Mouse (Mus musculus) left cerebral cortex, postnatal 36 days (tissue): ENCODE measurements at regions not wholly inside any gene's neighbourhood (a gene's known extent, or its start where the extent isn't known, plus 50 kb on each side); places are given as distances from the start of the nearest gene placed in this dataset.
A peak's percentile ranks its signal among the peaks of the same experiment; 100 is the strongest.

Source experiments
- DNase-seq, 2 experiments: peaks; one replicate each; pipeline ENCODE4 v3.0.0; 2021 to 2022; ENCODE audit warnings: low spot score in 2 of 2, mixed read lengths in 1 of 2
- intact Hi-C: fragments of 180-260 bp; cut with DNase I; formaldehyde crosslinking; loops from one replicate; pipeline ENCODE4 v1.15.1; 2025

- intact Hi-C loops, result no loop called here
- DNase-seq, result no peak
These were observed 111.6 kb upstream of the Nfe2l3 start for GRCm38 (mm10) chr6:51320676-51321419.

GRCm38 (mm10) chr6:51326103-51326829 is 106.2 kb upstream of the Nfe2l3 start:
- DNase-seq, result no peak

GRCm38 (mm10) chr6:51329070-51329995 is 103.1 kb upstream of the Nfe2l3 start:
- DNase-seq, result no peak
- intact Hi-C loops, result no loop called here

More at GRCm38 (mm10) chr6:51326103-51326829, 106.2 kb upstream of the Nfe2l3 start:
- intact Hi-C loops, result no loop called here

GRCm38 (mm10) chr6:51330069-51330706 is 102.3 kb upstream of the Nfe2l3 start:
- no peak for DNase-seq
- intact Hi-C loops, result no loop called here

- intact Hi-C loops, result no loop called here
- no peak for DNase-seq
These were observed 99.6 kb upstream of the Nfe2l3 start for GRCm38 (mm10) chr6:51332841-51333240.

GRCm38 (mm10) chr6:51333722-51334360 is 98.6 kb upstream of the Nfe2l3 start:
- intact Hi-C loops, result no loop called here
- DNase-seq, result no peak

GRCm38 (mm10) chr6:51335314-51335713 is 97.2 kb upstream of the Nfe2l3 start:
- DNase-seq, result no peak
- intact Hi-C loops, result no loop called here

- intact Hi-C loops, result no loop called here
- no peak for DNase-seq
These were observed 93.2 kb upstream of the Nfe2l3 start for GRCm38 (mm10) chr6:51339301-51339700.

GRCm38 (mm10) chr6:51347721-51348120 is 84.7 kb upstream of the Nfe2l3 start:
- no peak for DNase-seq
- intact Hi-C loops, result no loop called here

- no peak for DNase-seq
- intact Hi-C loops, result no loop called here
These were observed 82.7 kb upstream of the Nfe2l3 start for GRCm38 (mm10) chr6:51349771-51350170.

- no peak for DNase-seq
- intact Hi-C loops, result no loop called here
These were observed 77.4 kb upstream of the Nfe2l3 start for GRCm38 (mm10) chr6:51355041-51355440.

- no peak for DNase-seq
- intact Hi-C loops, result loop anchor here (2.0 kb wide), 1 partner anchor 153 kb away; no protein-coding TSS in a partner anchor
These were observed 70.8 kb upstream of the Nfe2l3 start for GRCm38 (mm10) chr6:51361611-51362180.

- intact Hi-C loops, result loop anchor here (2.0 kb wide), 1 partner anchor 154 kb away; no protein-coding TSS in a partner anchor
- peak; percentile 71 to 76 for DNase-seq
These were observed 69.8 kb upstream of the Nfe2l3 start for GRCm38 (mm10) chr6:51362475-51363226.

GRCm38 (mm10) chr6:51364776-51365175 is 67.7 kb upstream of the Nfe2l3 start:
- intact Hi-C loops, result no loop called here

GRCm38 (mm10) chr6:51369771-51370170 is 62.7 kb upstream of the Nfe2l3 start:
- intact Hi-C loops, result no loop called here
- DNase-seq, result no peak

More at GRCm38 (mm10) chr6:51364776-51365175, 67.7 kb upstream of the Nfe2l3 start:
- DNase-seq, result no peak

- no peak for DNase-seq
- intact Hi-C loops, result no loop called here
These were observed 60.1 kb upstream of the Nfe2l3 start for GRCm38 (mm10) chr6:51372357-51372756.

GRCm38 (mm10) chr6:51378436-51378835 is 54.0 kb upstream of the Nfe2l3 start:
- intact Hi-C loops, result no loop called here
- DNase-seq, result no peak

- DNase-seq, result no peak
- intact Hi-C loops, result no loop called here
These were observed 53.4 kb upstream of the Nfe2l3 start for GRCm38 (mm10) chr6:51379074-51379473.
